Mouse (Mus musculus) forebrain, embryonic 10.5 days (tissue): ENCODE measurements around the gene Syne1. TPM values are rescaled to one million over a fixed set of nuclear protein-coding genes. Genes with fewer than 3 reads are reported as not detected.

Experiments used
- DNase-seq: peaks from one replicate; pipeline ENCODE4 v3.0.0-alpha.2; 2017; ENCODE audit warnings: low spot score; ENCODE audit errors: extremely low spot score
- H3K27ac ChIP-seq: fragments of 300-500 bp; sonication (generic); 2 replicates; pipeline ENCODE4 v1.5.1; 2016; ENCODE audit warnings: mild to moderate bottlenecking
- H3K27me3 ChIP-seq: fragments of 300-500 bp; sonication (generic); 2 replicates; pipeline ENCODE4 v1.6.1; 2016; ENCODE audit warnings: mild to moderate bottlenecking; ENCODE audit not compliant: poor library complexity, severe bottlenecking
- H3K36me3 ChIP-seq: fragments of 300-500 bp; sonication (generic); replicated peaks from 2 replicates; pipeline ENCODE4 v1.6.1; 2016; ENCODE audit warnings: mild to moderate bottlenecking, moderate library complexity
- H3K4me1 ChIP-seq: fragments of 300-500 bp; sonication (generic); 2 replicates; pipeline ENCODE4 v1.6.1; 2016
- H3K4me3 ChIP-seq: fragments of 300-500 bp; sonication (generic); 2 replicates; pipeline ENCODE4 v1.5.1; 2016; ENCODE audit warnings: mild to moderate bottlenecking, moderate library complexity
- H3K9me3 ChIP-seq: fragments of 300-500 bp; sonication (generic); 2 replicates; pipeline ENCODE4 v1.6.1; 2016; ENCODE audit warnings: mild to moderate bottlenecking, moderate library complexity
- WGBS: fragments of 180-500 bp; shearing (Covaris S2); methylation state at CpG from one replicate; pipeline ENCODE4 v1.1.7; 2016; 5-methylcytosine and 5-hydroxymethylcytosine counted together
- polyA plus RNA-seq: library from polyadenylated mRNA; unstranded; fragments of >200 nt; fragmentation: Nextera tagmentation; extraction: Ambion mirVana; gene quantifications from 2 replicates; pipeline ENCODE4 v1.2.1, GENCODE M21; 2016

Gene Syne1
- polyA plus RNA-seq, 1 experiment from 2014 or later = 1.7 TPM

GRCm38 (mm10) chr10:5041254-5041653 lies 510.0 kb downstream of the Syne1 start:
- no peak for DNase-seq
- Histone ChIP-seq H3K4me3 (no peak overlapping the region), H3K27me3 (peaks cover 4% of the 10 kb centered on the region; the same call in 1 of the 2 replicates), H3K27ac (no peak overlapping the region), H3K4me1 (no peaks in the 10 kb centered on the region), H3K9me3 (peaks cover 2% of the 10 kb centered on the region; the same call in 1 of the 2 replicates), H3K36me3 (no peaks in the 10 kb centered on the region)
- WGBS = 88% methylated on average over 8 of the region's 8 CpGs

GRCm38 (mm10) chr10:5032192-5033048 lies 518.9 kb downstream of the Syne1 start:
- DNase-seq = no peak
- no peak overlapping the region for H3K27ac ChIP-seq
- 55% methylated on average over 15 of the region's 15 CpGs for WGBS
- H3K4me3 ChIP-seq = no peak overlapping the region
- H3K9me3 ChIP-seq = no peaks in the 10 kb centered on the region
- H3K4me1 ChIP-seq = peaks cover 12% of the 10 kb centered on the region
- peaks cover 43% of the 10 kb centered on the region for H3K27me3 ChIP-seq
- H3K36me3 ChIP-seq = no peaks in the 10 kb centered on the region

- no peaks in the 10 kb centered on the region for H3K36me3 ChIP-seq
- no peaks in the 10 kb centered on the region for H3K9me3 ChIP-seq
- 91% methylated on average over 1 of the region's 1 CpGs for WGBS
- DNase-seq = no peak
- no peak overlapping the region for H3K4me3 ChIP-seq
- peaks cover 25% of the 10 kb centered on the region for H3K27me3 ChIP-seq
- H3K4me1 ChIP-seq = peaks cover 12% of the 10 kb centered on the region
- no peak overlapping the region for H3K27ac ChIP-seq
Measured at GRCm38 (mm10) chr10:5029883-5030282, 521.4 kb downstream of the Syne1 start.

GRCm38 (mm10) chr10:5029161-5029560 lies 522.1 kb downstream of the Syne1 start:
- Histone ChIP-seq H3K9me3 (no peaks in the 10 kb centered on the region), H3K27me3 (peaks cover 21% of the 10 kb centered on the region), H3K27ac (no peak overlapping the region), H3K36me3 (no peaks in the 10 kb centered on the region), H3K4me3 (no peak overlapping the region), H3K4me1 (peaks cover 12% of the 10 kb centered on the region)
- WGBS = 92% methylated on average over 2 of the region's 2 CpGs
- no peak for DNase-seq

DNA sequence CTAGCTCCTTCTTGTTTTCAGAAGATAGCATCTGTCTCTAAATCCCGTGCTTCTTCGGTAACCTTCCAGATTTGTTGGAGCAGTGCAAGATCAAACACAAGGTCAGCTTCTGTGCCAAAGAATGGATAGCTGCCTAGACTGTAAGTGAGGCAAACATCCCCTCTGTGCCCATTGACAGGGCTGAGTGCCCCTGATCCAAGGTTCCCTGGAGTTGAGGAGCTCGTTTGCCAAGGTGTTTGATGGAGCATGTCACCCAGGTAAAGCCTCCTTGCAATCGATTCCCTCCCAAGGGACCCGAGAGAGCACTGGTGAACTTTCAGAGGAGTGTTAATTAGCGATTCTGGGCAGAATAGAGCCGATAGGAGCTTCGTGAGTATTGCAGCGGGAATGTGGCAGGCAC lies 523.0 kb downstream of the Syne1 start:
- H3K27ac ChIP-seq = no peak overlapping the region
- WGBS = 87% methylated on average over 9 of the region's 9 CpGs

DNA sequence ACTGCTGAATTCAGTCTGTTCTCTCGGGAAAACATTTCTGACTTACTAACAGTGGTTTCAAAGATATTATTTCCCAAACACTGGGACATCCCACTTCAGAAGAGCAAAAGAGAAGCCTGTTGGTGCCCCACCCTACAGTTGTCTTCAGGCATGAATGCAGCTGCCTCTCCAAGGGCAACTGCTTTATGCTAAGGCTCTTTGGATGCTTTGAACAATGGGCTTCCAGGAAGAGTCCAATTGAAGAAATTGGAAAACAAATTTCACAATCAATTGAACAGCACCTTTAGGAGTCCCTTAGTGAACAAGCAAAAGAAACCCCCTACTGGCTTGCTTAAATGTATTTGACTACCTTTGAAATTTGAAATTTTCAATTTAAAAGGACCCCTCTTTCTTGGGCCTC lies 524.1 kb downstream of the Syne1 start:
- DNase-seq = no peak
- Histone ChIP-seq H3K27me3 (peaks cover 18% of the 10 kb centered on the region; the same call in 1 of the 2 replicates), H3K4me3 (no peak overlapping the region), H3K9me3 (no peaks in the 10 kb centered on the region), H3K36me3 (no peaks in the 10 kb centered on the region), H3K4me1 (peaks cover 4% of the 10 kb centered on the region), H3K27ac (no peak overlapping the region)
- 64% methylated on average over 1 of the region's 1 CpGs for WGBS

More for the DNA sequence above, 523.0 kb downstream of the Syne1 start:
- H3K9me3 ChIP-seq = no peaks in the 10 kb centered on the region
- H3K27me3 ChIP-seq = peaks cover 18% of the 10 kb centered on the region; the same call in 1 of the 2 replicates
- DNase-seq = no peak
- no peaks in the 10 kb centered on the region for H3K36me3 ChIP-seq
- H3K4me3 ChIP-seq = no peak overlapping the region
- H3K4me1 ChIP-seq = peaks cover 12% of the 10 kb centered on the region

- 96% methylated on average over 4 of the region's 4 CpGs for WGBS
- H3K36me3 ChIP-seq = no peaks in the 10 kb centered on the region
- peaks cover 14% of the 10 kb centered on the region; the same call in 1 of the 2 replicates for H3K27me3 ChIP-seq
- H3K4me1 ChIP-seq = no peaks in the 10 kb centered on the region
- DNase-seq = no peak
- H3K27ac ChIP-seq = no peak overlapping the region
- H3K4me3 ChIP-seq = no peak overlapping the region
- no peaks in the 10 kb centered on the region for H3K9me3 ChIP-seq
Measured at GRCm38 (mm10) chr10:5025906-5026305, 525.4 kb downstream of the Syne1 start.

- 74% methylated on average over 1 of the region's 1 CpGs for WGBS
- DNase-seq = no peak
- H3K27me3 ChIP-seq = no peaks in the 10 kb centered on the region
- H3K4me3 ChIP-seq = no peak overlapping the region
- H3K36me3 ChIP-seq = no peaks in the 10 kb centered on the region
- H3K27ac ChIP-seq = no peak overlapping the region
- H3K9me3 ChIP-seq = no peaks in the 10 kb centered on the region
- no peaks in the 10 kb centered on the region for H3K4me1 ChIP-seq
Measured at GRCm38 (mm10) chr10:5017148-5017547, 534.1 kb downstream of the Syne1 start.

DNA sequence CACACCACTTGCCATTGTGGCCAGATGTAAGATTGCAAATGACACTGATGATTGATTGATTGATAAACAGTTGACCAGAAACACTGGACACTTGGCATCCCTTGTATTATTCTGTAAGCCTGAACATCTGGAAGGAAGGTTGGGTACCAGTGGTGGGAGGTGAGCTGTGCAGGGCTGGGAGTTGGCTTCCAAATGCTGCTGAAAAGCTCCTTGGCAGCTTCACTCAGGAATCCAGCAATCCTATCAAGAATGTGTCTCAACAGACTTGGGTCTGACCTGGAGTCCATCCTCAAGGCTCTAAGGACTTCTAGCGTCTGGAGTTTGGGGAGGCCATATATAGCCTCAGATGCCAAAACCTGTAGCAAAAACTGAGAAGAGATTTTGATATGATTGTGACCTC lies 536.3 kb downstream of the Syne1 start:
- Histone ChIP-seq H3K36me3 (no peaks in the 10 kb centered on the region), H3K27ac (no peak overlapping the region), H3K4me3 (no peak overlapping the region), H3K27me3 (no peaks in the 10 kb centered on the region), H3K9me3 (no peaks in the 10 kb centered on the region), H3K4me1 (no peaks in the 10 kb centered on the region)
- no peak for DNase-seq
- WGBS = 92% methylated on average over 1 of the region's 1 CpGs

DNA sequence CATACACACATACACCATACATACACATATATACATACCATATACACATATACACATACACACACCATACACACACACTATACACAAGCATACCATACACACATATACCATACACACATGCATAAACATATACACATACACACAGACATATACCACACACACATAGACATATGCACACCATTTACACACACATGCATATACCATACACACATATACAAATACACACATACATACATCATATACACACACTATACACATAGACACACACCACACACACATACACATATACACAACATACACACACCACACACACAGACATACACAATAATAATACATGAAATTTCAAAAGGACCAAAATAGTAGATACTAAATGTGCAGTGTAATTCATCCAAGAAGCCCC lies 539.3 kb downstream of the Syne1 start:
- Histone ChIP-seq H3K36me3 (no peaks in the 10 kb centered on the region), H3K4me1 (no peaks in the 10 kb centered on the region), H3K4me3 (no peak overlapping the region), H3K27me3 (no peaks in the 10 kb centered on the region), H3K27ac (no peak overlapping the region), H3K9me3 (no peaks in the 10 kb centered on the region)
- DNase-seq = no peak

DNA sequence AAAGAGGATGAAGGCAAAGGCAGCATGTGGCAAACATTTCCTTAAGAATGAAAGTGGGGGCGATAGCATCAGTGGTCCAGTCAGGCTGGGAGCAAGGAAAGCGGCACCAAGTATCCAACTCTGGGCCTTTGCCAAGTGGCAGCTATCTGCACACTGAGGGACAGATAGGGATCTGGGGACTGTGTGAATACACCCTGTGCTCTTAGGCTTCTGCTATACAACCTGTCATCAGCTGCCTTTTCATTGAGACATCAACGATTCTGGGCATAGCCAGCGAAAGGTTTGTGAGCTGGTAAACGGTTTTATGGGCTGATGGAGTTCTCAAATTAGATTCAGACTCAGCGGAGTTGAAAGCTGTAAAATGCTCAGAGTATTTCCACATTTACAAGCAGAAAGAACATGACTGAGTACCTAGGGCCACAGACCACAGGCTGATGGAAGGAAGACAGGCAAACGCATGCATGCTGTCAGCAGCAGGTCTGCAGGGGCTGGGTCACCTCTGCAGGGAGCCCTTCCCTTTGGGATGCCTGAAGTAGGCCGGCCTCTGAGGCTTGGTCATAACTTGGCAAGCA lies 542.4 kb downstream of the Syne1 start:
- Histone ChIP-seq H3K4me1 (no peaks in the 10 kb centered on the region), H3K4me3 (no peak overlapping the region), H3K36me3 (no peaks in the 10 kb centered on the region), H3K9me3 (no peaks in the 10 kb centered on the region), H3K27me3 (no peaks in the 10 kb centered on the region), H3K27ac (no peak overlapping the region)
- no peak for DNase-seq
- WGBS = 87% methylated on average over 8 of the region's 8 CpGs

DNA sequence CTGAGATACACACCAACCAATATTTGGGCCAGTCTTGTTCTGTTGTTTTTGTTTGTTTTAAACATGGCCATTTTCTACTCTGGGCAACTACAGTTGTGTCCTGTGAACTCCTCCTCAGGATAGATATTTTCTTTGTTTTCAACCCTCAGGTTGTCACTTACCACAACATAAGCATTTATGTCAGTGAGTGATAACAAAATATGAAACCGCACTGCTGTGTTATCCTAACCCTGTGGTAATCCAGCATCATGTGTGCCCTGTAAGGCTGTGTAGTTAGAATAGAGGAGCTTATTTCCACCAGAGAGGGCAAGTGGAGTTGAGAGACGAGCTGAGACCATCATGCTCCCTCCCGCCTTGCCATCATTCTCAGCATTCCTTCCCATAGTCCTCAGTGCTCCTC lies 554.7 kb downstream of the Syne1 start:
- 0 out of 2 replicates have a peak, but pooled peaks cover 2% of the 10 kb centered on the region for H3K9me3 ChIP-seq
- H3K27ac ChIP-seq = no peak overlapping the region
- H3K4me3 ChIP-seq = no peak overlapping the region
- DNase-seq = no peak
- 91% methylated on average over 3 of the region's 3 CpGs for WGBS
- no peaks in the 10 kb centered on the region for H3K27me3 ChIP-seq
- H3K4me1 ChIP-seq = no peaks in the 10 kb centered on the region
- no peaks in the 10 kb centered on the region for H3K36me3 ChIP-seq

- Histone ChIP-seq H3K9me3 (no peaks in the 10 kb centered on the region), H3K4me3 (no peak overlapping the region), H3K36me3 (no peaks in the 10 kb centered on the region), H3K27ac (no peak overlapping the region), H3K27me3 (no peaks in the 10 kb centered on the region), H3K4me1 (no peaks in the 10 kb centered on the region)
- 89% methylated on average over 3 of the region's 3 CpGs for WGBS
- no peak for DNase-seq
Measured at GRCm38 (mm10) chr10:4993802-4994201, 557.5 kb downstream of the Syne1 start.
